Mouse (Mus musculus): ENCODE measurements around the gene Fbxo11. TPM values are rescaled to one million over a fixed set of nuclear protein-coding genes. Genes with fewer than 3 reads are reported as not detected.

Gene Fbxo11
- polyA plus RNA-seq, 1 experiment from 2014 or later: 4.1 TPM

DNA sequence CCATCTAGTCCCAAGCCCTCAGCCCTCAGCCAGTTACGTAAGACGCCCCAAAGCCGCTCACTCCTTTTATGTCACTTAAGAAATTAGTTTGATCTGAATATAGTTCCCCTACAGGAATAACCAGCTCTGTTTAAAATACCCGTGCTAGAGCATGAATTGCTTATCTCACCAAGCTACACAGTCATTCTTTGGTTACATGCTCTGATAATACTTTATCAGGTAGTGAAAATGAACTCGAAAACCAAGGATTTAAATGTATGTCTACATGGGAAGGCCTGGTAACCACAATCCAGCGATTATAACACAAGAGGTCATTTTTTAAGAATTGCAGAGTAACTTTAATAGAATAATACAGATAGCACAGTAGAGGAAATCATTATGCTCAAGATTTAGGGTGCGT, 7.0 kb upstream of the Fbxo11 start:
- WGBS (ENCODE audit: insufficient replicate concordance): 54% methylated on average over 7 of the region's 7 CpGs

GRCm38 (mm10) chr17:88068024-88068719, 3.1 kb upstream of the Fbxo11 start:
- Histone ChIP-seq H3K9ac (replicated peaks) (no peak overlapping the region), H3K36me3 (replicated peaks; ENCODE audit: insufficient read depth, low read length) (no peaks in the 10 kb centered on the region), H3K27me3 (ENCODE audit: insufficient read depth, low read length) (no peaks in the 10 kb centered on the region), H3K27ac (ENCODE audit: low read depth) (no peak overlapping the region), H3K4me2 (ENCODE audit: low read depth, low read length) (no peak overlapping the region), H3K9me3 (ENCODE audit: low read length) (no peaks in the 10 kb centered on the region), H3K4me1 (ENCODE audit: insufficient read depth) (no peaks in the 10 kb centered on the region), H3K4me3 (ENCODE audit: low read depth, low read length) (no peak overlapping the region)
- 88% methylated on average over 7 of the region's 7 CpGs for WGBS (ENCODE audit: insufficient replicate concordance)
- TF ChIP-seq EP300 (IDR thresholded peaks at IDR 0.05; ENCODE audit: low read depth): no peak
- TF ChIP-seq CTCF (IDR thresholded peaks at IDR 0.05; ENCODE audit: low read depth): no peak
- ATAC-seq: no peak
- DNase-seq: no peak

More for the DNA sequence above, 7.0 kb upstream of the Fbxo11 start:
- Histone ChIP-seq H3K9ac (replicated peaks) (no peak overlapping the region), H3K4me3 (ENCODE audit: low read depth, low read length) (no peak overlapping the region), H3K4me2 (ENCODE audit: low read depth, low read length) (no peak overlapping the region), H3K27me3 (ENCODE audit: insufficient read depth, low read length) (no peaks in the 10 kb centered on the region), H3K27ac (ENCODE audit: low read depth) (no peak overlapping the region), H3K9me3 (ENCODE audit: low read length) (no peaks in the 10 kb centered on the region), H3K36me3 (replicated peaks; ENCODE audit: insufficient read depth, low read length) (no peaks in the 10 kb centered on the region), H3K4me1 (ENCODE audit: insufficient read depth) (no peaks in the 10 kb centered on the region)
- TF ChIP-seq CTCF (IDR thresholded peaks at IDR 0.05; ENCODE audit: low read depth) (no peak), EP300 (IDR thresholded peaks at IDR 0.05; ENCODE audit: low read depth) (no peak)
- no peak for ATAC-seq
- no peak for DNase-seq

GRCm38 (mm10) chr17:88067202-88067901, 2.3 kb upstream of the Fbxo11 start:
- no peak for DNase-seq
- Histone ChIP-seq H3K27ac (ENCODE audit: low read depth) (no peak overlapping the region), H3K4me2 (ENCODE audit: low read depth, low read length) (peak overlapping the region; percentile 80), H3K36me3 (replicated peaks; ENCODE audit: insufficient read depth, low read length) (no peaks in the 10 kb centered on the region), H3K27me3 (ENCODE audit: insufficient read depth, low read length) (no peaks in the 10 kb centered on the region), H3K4me1 (ENCODE audit: insufficient read depth) (no peaks in the 10 kb centered on the region), H3K9ac (replicated peaks) (no peak overlapping the region), H3K9me3 (ENCODE audit: low read length) (no peaks in the 10 kb centered on the region), H3K4me3 (ENCODE audit: low read depth, low read length) (peak overlapping the region; percentile 99)
- WGBS (ENCODE audit: insufficient replicate concordance): 66% methylated on average over 4 of the region's 4 CpGs
- ATAC-seq: no peak
- peak; percentile 40 for TF ChIP-seq CTCF (IDR thresholded peaks at IDR 0.05; ENCODE audit: low read depth)
- no peak for TF ChIP-seq EP300 (IDR thresholded peaks at IDR 0.05; ENCODE audit: low read depth)

DNA sequence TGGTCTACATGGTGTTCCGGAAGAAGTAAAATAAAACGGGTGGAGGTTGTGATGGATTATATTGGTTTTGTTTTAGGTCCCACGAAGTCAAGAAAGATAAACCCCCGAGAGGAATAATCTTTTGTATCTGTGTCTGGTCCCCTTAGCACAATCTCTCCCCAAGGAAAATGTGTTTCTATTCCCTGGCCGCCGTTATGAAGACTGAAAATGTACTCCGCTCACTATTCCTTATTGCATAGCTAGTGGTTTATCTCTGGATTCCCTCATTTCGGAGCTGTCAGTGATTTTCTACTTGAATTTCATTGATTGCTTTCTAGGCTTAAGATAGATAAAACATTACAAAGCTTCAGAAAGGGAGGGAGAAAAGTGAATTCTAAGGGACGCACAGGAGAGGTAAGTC, 1.7 kb upstream of the Fbxo11 start:
- H3K4me1 ChIP-seq (ENCODE audit: insufficient read depth): no peaks in the 10 kb centered on the region
- peak overlapping the region; percentile 99 for H3K4me3 ChIP-seq (ENCODE audit: low read depth, low read length)
- no peak for TF ChIP-seq EP300 (IDR thresholded peaks at IDR 0.05; ENCODE audit: low read depth)
- no peak for TF ChIP-seq CTCF (IDR thresholded peaks at IDR 0.05; ENCODE audit: low read depth)
- WGBS (ENCODE audit: insufficient replicate concordance): 11% methylated on average over 9 of the region's 9 CpGs
- peak overlapping the region; percentile 100 for H3K9ac ChIP-seq (replicated peaks)
- H3K9me3 ChIP-seq (ENCODE audit: low read length): no peaks in the 10 kb centered on the region
- DNase-seq (no peak), ATAC-seq (no peak)
- H3K4me2 ChIP-seq (ENCODE audit: low read depth, low read length): peak overlapping the region; percentile 80
- H3K27me3 ChIP-seq (ENCODE audit: insufficient read depth, low read length): no peaks in the 10 kb centered on the region
- no peaks in the 10 kb centered on the region for H3K36me3 ChIP-seq (replicated peaks; ENCODE audit: insufficient read depth, low read length)
- H3K27ac ChIP-seq (ENCODE audit: low read depth): peak overlapping the region; percentile 100

GRCm38 (mm10) chr17:88065801-88066646, 933 bp upstream of the Fbxo11 start:
- DNase-seq (peak; percentile 96), ATAC-seq (peak; percentile 88)
- Histone ChIP-seq H3K9ac (replicated peaks) (peak overlapping the region; percentile 100), H3K9me3 (ENCODE audit: low read length) (no peaks in the 10 kb centered on the region), H3K4me2 (ENCODE audit: low read depth, low read length) (peak overlapping the region; percentile 80), H3K36me3 (replicated peaks; ENCODE audit: insufficient read depth, low read length) (no peaks in the 10 kb centered on the region), H3K4me1 (ENCODE audit: insufficient read depth) (0 out of 2 replicates have a peak, but pooled peaks cover under 1% of the 10 kb centered on the region), H3K4me3 (ENCODE audit: low read depth, low read length) (peak overlapping the region; percentile 99), H3K27ac (ENCODE audit: low read depth) (peak overlapping the region; percentile 100), H3K27me3 (ENCODE audit: insufficient read depth, low read length) (no peaks in the 10 kb centered on the region)
- WGBS (ENCODE audit: insufficient replicate concordance): under 1% methylated on average over 28 of the region's 57 CpGs
- TF ChIP-seq EP300 (IDR thresholded peaks at IDR 0.05; ENCODE audit: low read depth) (no peak), CTCF (IDR thresholded peaks at IDR 0.05; ENCODE audit: low read depth) (peak; percentile 66)
